Mouse (Mus musculus): Measurements from ENCODE around the gene Lrmda.

Lrmda gene

GRCm38 (mm10) chr14:22908006-22908405, 888.5 kb downstream of the Lrmda start:
- DNase-seq = no peak

- no peak for DNase-seq
These were observed 896.0 kb downstream of the Lrmda start for GRCm38 (mm10) chr14:22915463-22915862.

GRCm38 (mm10) chr14:22918499-22918898, 899.0 kb downstream of the Lrmda start:
- DNase-seq = no peak

GRCm38 (mm10) chr14:22918931-22919330, 899.4 kb downstream of the Lrmda start:
- no peak for DNase-seq

- DNase-seq = no peak
These were observed 901.6 kb downstream of the Lrmda start for GRCm38 (mm10) chr14:22921152-22921551.

GRCm38 (mm10) chr14:22921796-22922195, 902.3 kb downstream of the Lrmda start:
- DNase-seq = no peak

GRCm38 (mm10) chr14:22922571-22922970, 903.1 kb downstream of the Lrmda start:
- DNase-seq = no peak

- DNase-seq = no peak
These were observed 903.7 kb downstream of the Lrmda start for GRCm38 (mm10) chr14:22923251-22923650.

- no peak for DNase-seq
These were observed 908.8 kb downstream of the Lrmda start for GRCm38 (mm10) chr14:22928263-22928662.

- DNase-seq = no peak
These were observed 909.2 kb downstream of the Lrmda start for GRCm38 (mm10) chr14:22928683-22929082.

- DNase-seq = no peak
These were observed 910.1 kb downstream of the Lrmda start for GRCm38 (mm10) chr14:22929585-22929984.

- DNase-seq = no peak
These were observed 911.1 kb downstream of the Lrmda start for GRCm38 (mm10) chr14:22930488-22931046.

- DNase-seq = no peak
These were observed 911.8 kb downstream of the Lrmda start for GRCm38 (mm10) chr14:22931114-22931822.

- DNase-seq = no peak
These were observed 917.2 kb downstream of the Lrmda start for GRCm38 (mm10) chr14:22936701-22937100.

GRCm38 (mm10) chr14:22940576-22940975, 921.1 kb downstream of the Lrmda start:
- DNase-seq = no peak

GRCm38 (mm10) chr14:22942569-22942968, 923.1 kb downstream of the Lrmda start:
- DNase-seq = no peak

- no peak for DNase-seq
These were observed 930.0 kb downstream of the Lrmda start for GRCm38 (mm10) chr14:22949466-22949865.

GRCm38 (mm10) chr14:22952981-22953380, 933.5 kb downstream of the Lrmda start:
- DNase-seq = no peak

GRCm38 (mm10) chr14:22960166-22960565, 940.7 kb downstream of the Lrmda start:
- no peak for DNase-seq

- peak in 1 of 2 experiments; percentile 3 for DNase-seq
These were observed 945.5 kb downstream of the Lrmda start for GRCm38 (mm10) chr14:22964796-22965660.

GRCm38 (mm10) chr14:22968705-22969104, 949.2 kb downstream of the Lrmda start:
- no peak for DNase-seq

- DNase-seq = peak; percentile 6 to 26
These were observed 967.2 kb downstream of the Lrmda start for GRCm38 (mm10) chr14:22986736-22987135.

- DNase-seq = no peak
These were observed 968.7 kb downstream of the Lrmda start for GRCm38 (mm10) chr14:22988090-22988669.
